Mouse (Mus musculus): Measurements from ENCODE around the gene Abca6. TPM values are rescaled to one million over a fixed set of nuclear protein-coding genes. Genes with fewer than 3 reads are reported as not detected.
A peak's percentile ranks its signal among the peaks of the same experiment; 100 is the strongest.

The Abca6 gene
- polyA plus RNA-seq, 1 experiment from 2014 or later, result 38.6 TPM

DNA sequence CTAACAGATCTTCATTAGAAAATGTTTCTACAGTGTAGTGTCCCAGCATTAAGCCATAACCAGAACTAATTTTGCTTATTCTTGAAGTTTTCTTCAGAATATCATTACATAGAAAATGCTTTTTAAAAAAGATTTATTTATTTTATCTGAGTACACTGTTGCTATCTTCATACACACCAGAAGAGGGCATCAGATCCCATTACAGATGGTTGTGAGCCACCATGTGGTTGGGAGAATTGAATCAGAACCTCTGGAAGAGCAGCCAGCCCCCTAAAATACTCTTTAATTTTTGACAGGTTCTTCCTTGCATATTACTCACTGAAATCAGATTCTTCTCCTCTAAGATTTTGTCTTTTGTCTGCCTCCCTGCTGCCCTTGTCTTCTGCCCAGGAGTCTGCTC lies 18.6 kb downstream of the Abca6 start:
- H3K4me2 ChIP-seq (ENCODE audit: low read depth, low read length), result no peak overlapping the region
- no peak overlapping the region for H3K27ac ChIP-seq (ENCODE audit: low read depth)
- no peaks in the 10 kb centered on the region for H3K27me3 ChIP-seq (ENCODE audit: insufficient read depth, low read length)
- no peak overlapping the region for H3K4me3 ChIP-seq (ENCODE audit: low read depth, low read length)
- H3K4me1 ChIP-seq (ENCODE audit: insufficient read depth), result no peaks in the 10 kb centered on the region
- H3K9ac ChIP-seq (replicated peaks), result no peak overlapping the region
- DNase-seq (no peak), ATAC-seq (no peak)
- no peaks in the 10 kb centered on the region for H3K9me3 ChIP-seq (ENCODE audit: low read length)
- 0 out of 2 replicates have a peak, but pooled peaks have one; percentile 7 for TF ChIP-seq CTCF (IDR thresholded peaks at IDR 0.05; ENCODE audit: low read depth)
- no peak for TF ChIP-seq EP300 (IDR thresholded peaks at IDR 0.05; ENCODE audit: low read depth)
- H3K36me3 ChIP-seq (replicated peaks; ENCODE audit: insufficient read depth, low read length), result 0 out of 2 replicates have a peak, but pooled peaks cover 4% of the 10 kb centered on the region

DNA sequence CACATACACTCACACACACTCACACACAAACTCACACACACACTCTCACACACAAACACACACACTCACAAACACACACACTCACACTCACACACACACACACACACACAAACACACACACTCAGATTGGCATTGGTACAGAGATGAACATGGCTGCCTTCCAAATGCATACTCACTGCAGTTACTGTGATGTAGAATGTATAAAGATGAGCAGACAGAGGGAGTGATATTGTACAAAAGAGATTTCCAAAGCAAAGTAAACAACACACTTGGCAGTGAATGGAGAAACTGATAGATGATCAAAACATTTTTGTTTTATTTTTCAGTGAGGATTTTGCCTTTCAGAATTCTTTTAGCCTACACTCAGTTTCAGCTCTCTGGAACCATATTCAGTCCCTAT lies 34.5 kb downstream of the Abca6 start:
- DNase-seq (no peak), ATAC-seq (no peak)
- Histone ChIP-seq H3K4me3 (ENCODE audit: low read depth, low read length) (no peak overlapping the region), H3K36me3 (replicated peaks; ENCODE audit: insufficient read depth, low read length) (0 out of 2 replicates have a peak, but pooled peaks cover 2% of the 10 kb centered on the region), H3K27me3 (ENCODE audit: insufficient read depth, low read length) (no peaks in the 10 kb centered on the region), H3K4me2 (ENCODE audit: low read depth, low read length) (no peak overlapping the region), H3K27ac (ENCODE audit: low read depth) (no peak overlapping the region), H3K9me3 (ENCODE audit: low read length) (no peaks in the 10 kb centered on the region), H3K9ac (replicated peaks) (no peak overlapping the region), H3K4me1 (ENCODE audit: insufficient read depth) (no peaks in the 10 kb centered on the region)
- TF ChIP-seq CTCF (IDR thresholded peaks at IDR 0.05; ENCODE audit: low read depth), result no peak
- no peak for TF ChIP-seq EP300 (IDR thresholded peaks at IDR 0.05; ENCODE audit: low read depth)

DNA sequence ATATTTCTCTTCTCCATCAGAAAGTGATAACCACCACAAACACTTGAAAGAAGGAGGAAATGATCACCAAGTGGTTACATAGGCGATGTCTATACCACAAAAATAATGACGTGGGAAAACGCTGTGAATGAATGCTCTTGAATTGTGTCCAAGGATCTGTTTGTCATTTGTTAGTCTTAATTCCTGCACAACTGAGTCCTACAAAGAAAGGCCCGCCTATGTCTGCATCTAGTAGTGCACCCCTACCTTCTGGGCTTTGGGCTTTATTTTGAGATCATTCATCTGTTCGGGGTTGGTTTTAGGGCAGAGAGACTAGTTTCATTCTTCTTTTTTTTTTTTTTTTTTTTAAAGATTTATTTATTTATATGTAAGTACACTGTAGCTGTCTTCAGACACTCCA lies 47.6 kb downstream of the Abca6 start:
- no peak for TF ChIP-seq EP300 (IDR thresholded peaks at IDR 0.05; ENCODE audit: low read depth)
- no peak for TF ChIP-seq CTCF (IDR thresholded peaks at IDR 0.05; ENCODE audit: low read depth)
- Histone ChIP-seq H3K27ac (ENCODE audit: low read depth) (no peak overlapping the region), H3K9ac (replicated peaks) (no peak overlapping the region), H3K27me3 (ENCODE audit: insufficient read depth, low read length) (no peaks in the 10 kb centered on the region), H3K9me3 (ENCODE audit: low read length) (no peaks in the 10 kb centered on the region), H3K4me3 (ENCODE audit: low read depth, low read length) (no peak overlapping the region), H3K4me1 (ENCODE audit: insufficient read depth) (no peaks in the 10 kb centered on the region), H3K4me2 (ENCODE audit: low read depth, low read length) (no peak overlapping the region), H3K36me3 (replicated peaks; ENCODE audit: insufficient read depth, low read length) (peaks cover 3% of the 10 kb centered on the region; the same call in 1 of the 2 replicates)
- WGBS (ENCODE audit: insufficient replicate concordance), result 77% methylated on average over 5 of the region's 5 CpGs
- DNase-seq, result no peak
- ATAC-seq, result no peak

DNA sequence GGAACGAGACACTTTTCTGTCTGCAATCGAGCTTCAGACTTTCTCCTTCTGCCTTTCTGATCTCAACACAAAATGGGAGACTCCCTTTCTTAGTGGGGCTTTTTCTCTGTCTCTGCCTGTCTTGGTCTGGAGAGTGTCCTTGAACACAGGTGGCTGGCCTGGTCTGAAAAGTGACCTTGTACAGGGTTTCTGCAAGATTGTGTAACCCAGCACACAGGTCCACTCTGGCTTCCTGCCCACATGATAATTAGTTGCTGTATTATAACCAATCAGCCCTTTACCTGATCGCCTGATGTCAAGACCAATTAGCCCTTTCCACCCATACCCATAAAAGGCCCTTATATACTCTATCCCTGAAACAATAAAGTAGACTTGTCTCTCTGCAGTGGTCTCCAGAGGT lies 52.7 kb downstream of the Abca6 start:
- H3K4me2 ChIP-seq (ENCODE audit: low read depth, low read length), result no peak overlapping the region
- 66% methylated on average over 3 of the region's 3 CpGs for WGBS (ENCODE audit: insufficient replicate concordance)
- no peak overlapping the region for H3K27ac ChIP-seq (ENCODE audit: low read depth)
- H3K9ac ChIP-seq (replicated peaks), result no peak overlapping the region
- H3K27me3 ChIP-seq (ENCODE audit: insufficient read depth, low read length), result no peaks in the 10 kb centered on the region
- H3K9me3 ChIP-seq (ENCODE audit: low read length), result no peaks in the 10 kb centered on the region
- peak; percentile 62; the same call in 1 of the 2 replicates for ATAC-seq
- peaks cover 7% of the 10 kb centered on the region; the same call in 1 of the 2 replicates for H3K36me3 ChIP-seq (replicated peaks; ENCODE audit: insufficient read depth, low read length)
- no peak overlapping the region for H3K4me3 ChIP-seq (ENCODE audit: low read depth, low read length)
- TF ChIP-seq EP300 (IDR thresholded peaks at IDR 0.05; ENCODE audit: low read depth) (no peak), CTCF (IDR thresholded peaks at IDR 0.05; ENCODE audit: low read depth) (no peak)
- no peaks in the 10 kb centered on the region for H3K4me1 ChIP-seq (ENCODE audit: insufficient read depth)
- DNase-seq, result no peak

DNA sequence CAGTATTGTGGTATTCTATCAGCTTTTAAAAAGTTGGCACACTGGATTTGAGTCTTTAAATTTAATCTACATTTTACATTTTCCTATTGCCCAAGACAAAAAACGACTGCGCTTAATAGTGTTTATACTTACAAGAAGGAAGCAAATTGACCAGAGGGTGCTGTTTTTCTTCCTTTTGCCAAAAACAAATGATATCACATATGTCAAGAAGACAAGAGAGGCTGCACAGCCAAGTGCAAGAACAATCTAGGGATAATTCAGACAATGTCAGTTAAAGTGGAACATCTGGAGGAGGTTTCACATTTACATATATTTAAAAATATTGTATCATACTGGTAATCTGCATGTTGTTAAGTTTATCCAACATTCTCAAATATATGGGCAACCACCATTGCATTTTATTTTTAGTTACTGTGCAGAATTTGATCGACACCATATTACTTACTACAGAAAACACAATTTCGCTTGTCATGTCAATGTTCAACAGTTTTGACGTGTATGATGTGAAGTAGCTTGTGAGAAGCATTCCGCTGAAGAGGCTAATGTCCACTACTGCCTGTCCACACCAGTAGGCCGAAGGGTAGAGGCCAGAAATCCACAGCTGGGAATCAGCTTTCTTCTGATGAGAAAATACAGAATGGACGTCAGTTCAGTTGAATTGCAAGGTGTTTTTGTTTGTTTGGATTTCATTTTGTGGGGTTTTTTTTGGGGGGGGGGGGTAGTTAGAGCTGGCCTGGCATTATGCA lies 54.8 kb downstream of the Abca6 start:
- no peak for TF ChIP-seq CTCF (IDR thresholded peaks at IDR 0.05; ENCODE audit: low read depth)
- no peak for TF ChIP-seq EP300 (IDR thresholded peaks at IDR 0.05; ENCODE audit: low read depth)
- Histone ChIP-seq H3K27me3 (ENCODE audit: insufficient read depth, low read length) (no peaks in the 10 kb centered on the region), H3K4me2 (ENCODE audit: low read depth, low read length) (no peak overlapping the region), H3K9me3 (ENCODE audit: low read length) (no peaks in the 10 kb centered on the region), H3K27ac (ENCODE audit: low read depth) (no peak overlapping the region), H3K36me3 (replicated peaks; ENCODE audit: insufficient read depth, low read length) (peaks cover 5% of the 10 kb centered on the region; the same call in 1 of the 2 replicates), H3K4me3 (ENCODE audit: low read depth, low read length) (no peak overlapping the region), H3K9ac (replicated peaks) (no peak overlapping the region), H3K4me1 (ENCODE audit: insufficient read depth) (no peaks in the 10 kb centered on the region)
- DNase-seq, result no peak
- ATAC-seq, result no peak
- WGBS (ENCODE audit: insufficient replicate concordance), result 75% methylated on average over 8 of the region's 8 CpGs

DNA sequence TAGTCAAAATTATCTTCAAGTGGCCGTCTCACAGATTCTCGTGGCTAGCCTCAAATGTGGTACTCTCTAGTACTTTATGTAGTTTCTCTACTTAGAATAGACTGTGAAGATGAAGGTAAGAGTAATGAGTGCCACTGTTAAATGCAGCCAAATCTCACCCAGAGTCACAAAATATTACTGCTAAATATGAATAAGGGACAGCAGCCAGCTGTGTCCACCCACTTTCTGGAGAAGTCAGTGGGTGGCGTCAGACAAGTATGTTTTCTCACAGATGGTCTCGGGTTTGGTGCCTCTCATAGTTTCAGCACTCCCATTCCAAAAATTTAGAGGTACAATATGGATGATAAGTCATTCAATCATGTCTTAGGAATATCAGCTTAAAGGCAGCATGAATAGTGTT lies 56.3 kb downstream of the Abca6 start:
- no peak for TF ChIP-seq CTCF (IDR thresholded peaks at IDR 0.05; ENCODE audit: low read depth)
- TF ChIP-seq EP300 (IDR thresholded peaks at IDR 0.05; ENCODE audit: low read depth), result no peak
- 71% methylated on average over 4 of the region's 4 CpGs for WGBS (ENCODE audit: insufficient replicate concordance)
- H3K27me3 ChIP-seq (ENCODE audit: insufficient read depth, low read length), result no peaks in the 10 kb centered on the region
- H3K4me2 ChIP-seq (ENCODE audit: low read depth, low read length), result no peak overlapping the region
- no peak for ATAC-seq
- no peak overlapping the region for H3K4me3 ChIP-seq (ENCODE audit: low read depth, low read length)
- DNase-seq, result no peak
- no peak overlapping the region; the same call in 1 of the 2 replicates for H3K27ac ChIP-seq (ENCODE audit: low read depth)
- no peak overlapping the region for H3K9ac ChIP-seq (replicated peaks)
- H3K9me3 ChIP-seq (ENCODE audit: low read length), result no peaks in the 10 kb centered on the region
- H3K4me1 ChIP-seq (ENCODE audit: insufficient read depth), result no peaks in the 10 kb centered on the region
- H3K36me3 ChIP-seq (replicated peaks; ENCODE audit: insufficient read depth, low read length), result peaks cover 10% of the 10 kb centered on the region; the same call in 1 of the 2 replicates

All from liver, postnatal 0 days (tissue).